Mouse (Mus musculus): ENCODE measurements around the gene Fndc3b.

GRCm38 (mm10) chr3:27718829-27719365 is 7.8 kb upstream of the Fndc3b start:
- TF ChIP-seq CTCF (IDR thresholded peaks at IDR 0.05; ENCODE audit: extremely low read depth, insufficient read depth, low read length) (no peak), POLR2A (IDR thresholded peaks at IDR 0.05; ENCODE audit: extremely low read depth, insufficient read depth, low read length) (no peak)

Data from cortical plate, adult 2 months (tissue).